Mouse (Mus musculus): ENCODE data around the gene Acoxl.

Acoxl gene

DNA sequence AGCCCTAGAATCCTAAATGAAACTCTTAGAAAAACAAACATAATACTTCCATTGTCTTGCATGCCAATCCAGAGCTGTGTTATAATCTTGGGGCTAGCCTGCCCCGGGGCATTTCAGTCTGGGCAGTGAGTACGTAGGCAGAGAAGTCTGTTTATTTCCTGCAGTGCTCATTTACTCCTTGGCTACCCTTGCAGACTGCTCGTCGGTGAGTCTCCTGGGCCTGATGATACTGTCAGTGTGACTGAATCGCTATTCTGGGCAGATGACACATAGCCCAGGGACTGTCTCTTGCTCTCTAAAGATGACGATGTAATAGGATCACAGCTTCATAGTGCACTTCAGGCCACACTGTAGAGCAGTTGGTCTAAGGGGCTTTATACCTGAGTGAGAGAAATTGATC is 56.2 kb downstream of the Acoxl start:
- DNase-seq (ENCODE audit: extremely low read depth, low read depth, low spot score) = peak; percentile 7

DNA sequence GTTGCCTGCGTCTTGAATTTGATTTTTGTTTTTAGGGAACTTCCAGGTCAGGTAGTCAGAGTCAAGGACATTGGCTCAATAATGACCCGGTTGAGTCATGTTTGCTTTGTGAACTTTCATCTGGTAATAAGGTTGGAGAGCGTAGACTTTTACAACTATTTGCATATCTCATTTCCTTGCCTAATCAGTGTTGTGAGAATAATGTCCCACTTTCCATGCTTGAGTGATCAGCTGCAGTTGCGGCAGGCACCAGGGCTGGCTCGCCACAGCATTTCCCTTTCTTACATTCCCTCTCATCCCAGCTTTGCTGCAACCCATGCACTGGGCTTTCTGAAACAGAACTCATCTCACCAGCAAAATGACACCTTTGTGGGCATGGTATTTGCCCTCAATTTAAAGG is 59.0 kb downstream of the Acoxl start:
- no peak for DNase-seq (ENCODE audit: extremely low read depth, low read depth, low spot score)

DNA sequence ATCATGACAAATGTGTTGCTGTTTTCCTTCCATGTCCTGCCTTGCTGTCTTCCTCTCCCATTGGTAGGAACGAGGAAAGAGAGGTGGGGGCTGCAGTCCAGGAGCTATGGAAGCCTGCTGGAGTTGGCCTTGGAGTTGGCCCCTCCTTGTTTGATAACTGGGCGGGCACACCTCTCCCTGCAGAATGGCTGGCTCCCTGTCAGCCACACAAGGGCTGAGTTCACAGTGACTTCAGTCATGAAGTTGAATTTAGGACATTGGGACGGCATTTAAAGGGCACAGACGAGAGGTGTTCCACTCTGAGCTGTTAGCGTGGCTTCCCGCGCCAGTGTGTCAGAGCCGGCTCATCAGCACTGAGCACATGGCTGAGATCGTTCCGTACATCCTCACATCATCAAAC is 66.2 kb downstream of the Acoxl start:
- no peak for DNase-seq (ENCODE audit: extremely low read depth, low read depth, low spot score)

DNA sequence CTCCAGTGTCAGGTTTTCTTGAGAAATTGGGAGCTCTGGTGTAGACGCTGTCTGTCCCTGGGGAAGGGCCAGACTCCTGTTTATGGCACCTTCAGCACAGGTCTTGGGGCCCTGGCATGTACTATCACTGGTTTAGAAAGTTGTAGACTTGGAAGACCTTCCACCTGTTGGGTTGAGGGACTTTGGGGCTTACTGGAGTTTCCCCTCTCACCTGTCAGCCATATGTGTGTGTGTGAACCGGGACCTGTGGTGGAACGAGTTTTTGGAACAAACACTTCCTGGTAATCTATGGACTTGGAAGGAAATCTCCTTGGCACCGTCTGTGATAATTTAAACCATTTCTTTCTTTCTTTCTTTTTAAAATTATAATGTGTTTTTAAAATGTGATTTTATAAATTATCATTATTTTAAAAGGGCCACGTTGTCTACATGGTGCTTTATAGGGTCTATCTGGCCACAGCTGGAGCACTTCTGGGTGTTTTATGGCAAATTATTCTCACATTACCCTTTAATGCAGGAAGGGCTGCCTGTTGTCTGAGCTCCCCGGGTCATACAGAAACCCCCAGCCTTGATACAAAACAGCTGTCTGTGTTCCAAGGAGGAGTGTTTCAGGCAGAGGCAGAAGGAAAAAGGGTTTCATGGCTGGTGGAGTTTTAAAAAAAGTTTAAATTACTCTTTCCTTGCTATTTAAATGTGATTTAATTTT is 68.5 kb downstream of the Acoxl start:
- no peak for DNase-seq (ENCODE audit: extremely low read depth, low read depth, low spot score)

DNA sequence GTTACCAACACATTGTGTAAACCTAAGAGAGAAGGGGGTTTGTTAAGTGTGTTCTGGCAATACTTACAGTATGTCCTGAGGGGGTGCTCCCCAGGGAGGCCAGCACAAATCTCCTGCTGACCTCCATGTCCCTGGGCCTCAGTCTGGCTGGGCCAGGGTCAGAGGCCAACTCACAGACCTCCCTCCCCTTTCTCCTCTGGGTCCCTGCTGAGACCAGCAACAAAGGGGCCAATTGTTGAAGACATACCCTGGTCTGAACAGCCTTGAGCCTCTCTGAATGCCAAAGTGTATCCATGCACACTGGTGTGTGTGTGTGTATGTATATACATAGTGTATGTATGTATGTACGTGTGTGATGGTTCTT is 69.0 kb downstream of the Acoxl start:
- DNase-seq (ENCODE audit: extremely low read depth, low read depth, low spot score) = no peak

- DNase-seq (ENCODE audit: extremely low read depth, low read depth, low spot score) = no peak
Observed at GRCm38 (mm10) chr2:127908881-127909280, 70.2 kb downstream of the Acoxl start.

DNA sequence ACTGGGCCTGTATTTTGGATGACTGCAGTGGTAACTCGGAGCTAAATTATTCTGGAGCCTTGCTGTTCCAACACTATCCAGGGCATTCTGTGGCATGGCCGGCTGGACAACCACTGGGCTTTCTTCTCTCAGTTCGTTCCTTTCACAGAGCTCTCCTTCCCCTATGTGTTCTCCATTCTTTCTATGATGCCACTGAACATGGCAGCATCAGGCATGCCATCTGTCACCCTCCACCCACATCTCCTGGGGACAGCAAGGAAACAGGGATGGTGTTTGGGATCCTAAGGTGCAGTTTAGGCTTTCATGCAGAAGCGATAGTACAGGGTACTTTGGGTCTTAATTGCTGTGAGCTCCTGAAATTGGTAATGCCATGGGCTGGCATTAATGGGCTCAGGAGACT is 71.1 kb downstream of the Acoxl start:
- no peak for DNase-seq (ENCODE audit: extremely low read depth, low read depth, low spot score)

DNA sequence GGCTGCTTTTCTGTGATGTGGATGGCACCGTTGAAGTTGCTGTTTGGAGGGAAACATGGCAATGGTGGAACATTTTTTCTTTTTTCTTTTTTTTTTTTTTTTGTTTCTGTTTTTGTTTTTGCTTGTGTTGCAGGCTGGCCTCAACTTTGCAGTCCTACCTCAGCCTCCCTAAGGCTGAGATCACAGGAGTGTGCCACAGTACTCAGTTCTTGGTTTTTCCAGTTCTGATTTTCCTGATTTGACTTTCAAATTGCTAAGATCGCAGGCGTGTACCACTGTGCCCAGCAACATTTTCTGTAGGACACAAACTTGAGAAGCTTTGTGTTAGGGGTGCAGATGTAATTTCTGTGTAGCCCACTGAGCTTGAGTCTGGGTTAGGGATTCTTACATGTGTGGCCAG is 72.9 kb downstream of the Acoxl start:
- DNase-seq (ENCODE audit: extremely low read depth, low read depth, low spot score) = no peak

GRCm38 (mm10) chr2:127914047-127914446 is 75.4 kb downstream of the Acoxl start:
- DNase-seq (ENCODE audit: extremely low read depth, low read depth, low spot score) = no peak

DNA sequence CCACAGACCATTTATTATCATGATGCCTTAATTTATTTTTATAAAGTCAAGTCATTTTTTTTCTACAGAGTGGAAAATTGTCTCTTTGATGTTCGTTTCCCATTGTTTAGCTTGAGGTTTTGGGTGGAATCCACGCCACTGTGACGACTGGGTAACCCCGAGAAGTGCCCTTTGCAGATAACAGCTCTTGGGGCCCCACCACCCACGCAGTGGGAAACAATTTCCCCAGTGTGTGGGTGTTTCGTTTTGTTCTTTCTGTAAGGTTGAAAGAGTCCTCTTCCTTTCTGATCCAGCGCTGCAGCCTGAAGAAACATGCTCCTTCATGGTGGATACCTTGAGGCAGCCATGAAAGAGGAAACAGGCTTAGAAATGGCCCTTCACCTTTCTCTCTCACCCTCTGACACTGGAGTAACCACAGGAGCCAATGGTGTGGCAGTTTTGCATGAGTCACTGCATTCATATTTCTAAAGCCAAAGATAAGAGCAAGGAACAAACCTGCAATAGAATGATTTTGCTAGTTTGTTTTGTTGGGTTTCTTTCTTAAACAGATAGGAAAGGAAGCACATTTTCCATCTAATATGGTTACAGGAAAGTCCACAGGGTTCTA is 78.2 kb downstream of the Acoxl start:
- DNase-seq (ENCODE audit: extremely low read depth, low read depth, low spot score) = no peak

- no peak for DNase-seq (ENCODE audit: extremely low read depth, low read depth, low spot score)
Observed at GRCm38 (mm10) chr2:127919740-127920139, 81.1 kb downstream of the Acoxl start.

GRCm38 (mm10) chr2:127922036-127922901 is 83.6 kb downstream of the Acoxl start:
- no peak for DNase-seq (ENCODE audit: extremely low read depth, low read depth, low spot score)

DNA sequence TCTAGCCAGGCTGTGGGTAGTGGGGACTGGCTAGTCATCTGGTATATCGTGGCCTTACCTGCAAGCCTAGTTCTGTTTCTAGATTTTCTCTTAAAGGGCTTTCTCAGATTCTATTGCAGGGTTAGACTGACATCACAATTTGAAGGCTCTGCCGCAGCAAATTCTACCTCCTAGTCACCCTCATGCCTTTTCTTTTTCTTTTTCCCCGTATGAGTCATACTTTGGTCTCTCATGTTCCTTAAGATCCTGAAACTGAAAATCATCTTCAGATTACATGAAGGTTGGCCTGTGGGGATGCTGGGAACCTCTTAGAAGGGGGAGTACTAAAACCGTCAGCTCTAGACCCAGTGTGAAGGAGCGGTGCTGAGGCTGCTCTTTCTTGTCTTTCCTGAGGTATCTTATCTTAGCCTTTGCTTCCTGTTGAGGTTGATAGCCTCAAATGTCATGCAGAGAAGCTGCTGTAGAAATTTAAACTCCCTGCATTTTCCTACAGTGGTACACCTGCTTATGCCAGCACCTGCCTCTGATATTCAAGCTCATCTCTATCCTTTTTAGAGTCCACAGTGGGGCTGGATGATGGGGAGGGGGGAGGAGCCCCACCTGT is 84.5 kb downstream of the Acoxl start:
- no peak for DNase-seq (ENCODE audit: extremely low read depth, low read depth, low spot score)

- no peak for DNase-seq (ENCODE audit: extremely low read depth, low read depth, low spot score)
Observed at GRCm38 (mm10) chr2:127926679-127927324, 88.1 kb downstream of the Acoxl start.

GRCm38 (mm10) chr2:127927452-127928273 is 89.0 kb downstream of the Acoxl start:
- DNase-seq (ENCODE audit: extremely low read depth, low read depth, low spot score) = no peak

DNA sequence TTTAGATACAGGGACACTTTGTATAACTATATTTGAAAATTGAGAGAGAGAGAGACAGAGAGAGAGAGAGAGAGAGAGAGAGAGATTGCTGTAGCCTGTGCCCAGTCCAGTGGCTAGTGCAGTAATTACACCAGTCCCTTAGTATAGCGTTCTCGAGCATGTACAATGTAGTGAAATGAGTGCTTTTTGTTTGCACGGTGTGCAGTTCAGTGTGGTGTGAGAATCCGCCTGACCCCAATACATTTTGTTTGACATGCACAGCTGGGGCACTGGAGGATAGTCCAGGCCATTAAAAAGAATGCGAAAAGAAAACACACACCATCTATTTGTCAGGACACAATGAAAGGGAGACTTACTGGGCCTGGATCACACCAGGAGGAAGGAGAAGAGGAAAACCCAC is 89.6 kb downstream of the Acoxl start:
- DNase-seq (ENCODE audit: extremely low read depth, low read depth, low spot score) = no peak

DNA sequence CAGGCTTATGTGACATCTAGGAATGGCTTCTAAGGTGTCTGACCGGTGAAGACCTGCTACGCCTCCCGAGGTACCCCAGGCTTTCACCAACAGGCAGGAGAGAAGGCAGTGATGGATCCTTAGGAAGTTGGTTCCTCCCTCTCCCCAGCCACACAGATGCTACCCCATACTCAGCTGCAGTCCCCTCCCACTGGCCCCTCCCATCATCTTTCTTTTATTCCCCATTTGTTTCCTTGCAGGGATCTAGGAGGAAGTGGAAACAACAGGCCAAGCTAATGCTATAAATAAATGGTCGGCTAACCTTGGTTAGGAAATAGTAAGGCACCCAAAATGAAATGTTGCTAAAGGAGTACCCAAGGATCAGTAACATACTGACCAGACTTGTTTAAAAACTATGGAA is 90.2 kb downstream of the Acoxl start:
- DNase-seq (ENCODE audit: extremely low read depth, low read depth, low spot score) = no peak

- DNase-seq (ENCODE audit: extremely low read depth, low read depth, low spot score) = no peak
Observed at GRCm38 (mm10) chr2:127929939-127930715, 91.5 kb downstream of the Acoxl start.

DNA sequence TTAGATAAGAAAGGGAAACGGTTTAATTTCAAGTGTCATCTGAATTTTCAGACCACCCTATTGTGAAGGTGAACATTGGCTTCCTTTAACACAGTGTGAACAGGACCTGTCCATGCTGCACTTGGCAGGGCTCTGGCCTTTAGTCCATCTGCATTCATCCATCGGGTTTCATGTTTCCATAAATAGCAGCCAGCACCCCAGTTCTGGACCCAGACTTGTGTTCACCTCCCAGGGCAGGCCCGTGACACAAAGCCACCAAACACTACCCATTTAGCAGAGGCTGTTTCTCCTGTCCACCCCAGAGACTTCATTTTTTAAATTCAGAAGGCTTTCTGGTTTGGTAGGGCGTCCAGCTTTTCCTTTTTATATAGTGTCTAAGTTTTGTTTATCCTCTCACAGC is 92.9 kb downstream of the Acoxl start:
- DNase-seq (ENCODE audit: extremely low read depth, low read depth, low spot score) = no peak

DNA sequence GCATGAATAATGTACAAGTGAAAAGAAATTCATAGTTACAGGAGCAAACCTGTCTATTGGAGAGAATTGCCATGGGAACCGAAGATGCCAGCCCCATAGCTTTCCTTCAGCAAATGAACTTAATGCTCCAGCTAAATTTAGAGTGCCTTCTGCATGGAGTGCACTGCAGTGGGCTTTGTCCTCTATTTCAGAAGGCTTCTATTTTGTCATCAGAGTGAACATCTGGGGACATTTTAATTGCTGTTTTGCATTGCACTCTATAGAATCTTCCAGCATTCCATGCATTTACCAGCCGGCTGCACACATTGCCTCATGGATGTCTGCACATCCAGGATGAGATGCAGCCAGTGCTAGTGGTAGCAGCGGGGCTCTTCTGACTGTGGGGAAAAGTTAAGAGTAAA is 94.9 kb downstream of the Acoxl start:
- no peak for DNase-seq (ENCODE audit: extremely low read depth, low read depth, low spot score)
